Mouse (Mus musculus) lung, postnatal 0 days (tissue): ENCODE results near the gene Cflar. TPM values are rescaled to one million over a fixed set of nuclear protein-coding genes. Genes with fewer than 3 reads are reported as not detected.
"Not testable (repeated sequence)": the region's sequence is repeated elsewhere in the genome, so short reads cannot be mapped to it uniquely, and the experiment has no call there.

Experiments
- ATAC-seq: fragments of 200-750 bp; cut with Nextera tagmentation; 2 replicates; pipeline ENCODE4 v1.8.0; 2017; ENCODE audit warnings: moderate library complexity
- DNase-seq: peaks from one replicate; pipeline ENCODE4 v3.0.0-alpha.2; 2016; ENCODE audit warnings: low spot score
- H3K27ac ChIP-seq: fragments of 300-500 bp; sonication (generic); 2 replicates; pipeline ENCODE4 v1.5.1; 2014; ENCODE audit warnings: antibody characterized with exemption, mild to moderate bottlenecking, low read length, mixed read lengths
- H3K27me3 ChIP-seq: fragments of 300-500 bp; sonication (generic); replicated peaks from 2 replicates; pipeline ENCODE4 v1.6.1; 2014; ENCODE audit warnings: low read length, mixed read lengths; ENCODE audit not compliant: insufficient read depth
- H3K36me3 ChIP-seq: fragments of 300-500 bp; sonication (generic); 2 replicates; pipeline ENCODE4 v1.6.1; 2014; ENCODE audit warnings: low read length, mixed read lengths; ENCODE audit not compliant: insufficient read depth
- H3K4me1 ChIP-seq: fragments of 300-500 bp; sonication (generic); 2 replicates; pipeline ENCODE4 v1.6.1; 2014; ENCODE audit warnings: antibody characterized with exemption, low read depth, low read length, mixed read lengths; ENCODE audit not compliant: insufficient read depth
- H3K4me2 ChIP-seq: fragments of 300-500 bp; sonication (generic); replicated peaks from 2 replicates; pipeline ENCODE4 v1.6.1; 2014; ENCODE audit warnings: low read depth, mild to moderate bottlenecking, low read length, moderate library complexity, mixed read lengths
- H3K4me3 ChIP-seq: fragments of 300-500 bp; sonication (generic); 2 replicates; pipeline ENCODE4 v1.5.1; 2014; ENCODE audit warnings: low read depth, low read length
- H3K9ac ChIP-seq: fragments of 300-500 bp; sonication (generic); replicated peaks from 2 replicates; pipeline ENCODE4 v1.6.1; 2014; ENCODE audit warnings: low read depth, mild to moderate bottlenecking
- H3K9me3 ChIP-seq: fragments of 300-500 bp; sonication (generic); 2 replicates; pipeline ENCODE4 v1.6.1; 2016; ENCODE audit warnings: low read length, mixed read lengths
- CTCF ChIP-seq: IDR thresholded peaks from 2 replicates; pipeline ENCODE4 v1.5.1; 2016; ENCODE audit warnings: antibody characterized with exemption, mild to moderate bottlenecking
- EP300 ChIP-seq: IDR thresholded peaks from 2 replicates; pipeline ENCODE4 v1.6.1; 2016; ENCODE audit warnings: antibody characterized with exemption, mild to moderate bottlenecking, control low read depth
- WGBS: fragments of 180-500 bp; shearing (Covaris S2); extraction: QIAGEN DNeasy Blood & Tissue Kit; methylation state at CpG from one replicate; pipeline ENCODE4 v1.1.7; 2014; 5-methylcytosine and 5-hydroxymethylcytosine counted together
- polyA plus RNA-seq: library from polyadenylated mRNA; unstranded; fragments of >200 nt; fragmentation: Nextera tagmentation; extraction: Ambion mirVana; gene quantifications from 2 replicates; pipeline ENCODE4 v1.2.1, GENCODE M21; 2015

Gene Cflar
- polyA plus RNA-seq = 62.1 and 62.2 TPM in 2 replicates

DNA sequence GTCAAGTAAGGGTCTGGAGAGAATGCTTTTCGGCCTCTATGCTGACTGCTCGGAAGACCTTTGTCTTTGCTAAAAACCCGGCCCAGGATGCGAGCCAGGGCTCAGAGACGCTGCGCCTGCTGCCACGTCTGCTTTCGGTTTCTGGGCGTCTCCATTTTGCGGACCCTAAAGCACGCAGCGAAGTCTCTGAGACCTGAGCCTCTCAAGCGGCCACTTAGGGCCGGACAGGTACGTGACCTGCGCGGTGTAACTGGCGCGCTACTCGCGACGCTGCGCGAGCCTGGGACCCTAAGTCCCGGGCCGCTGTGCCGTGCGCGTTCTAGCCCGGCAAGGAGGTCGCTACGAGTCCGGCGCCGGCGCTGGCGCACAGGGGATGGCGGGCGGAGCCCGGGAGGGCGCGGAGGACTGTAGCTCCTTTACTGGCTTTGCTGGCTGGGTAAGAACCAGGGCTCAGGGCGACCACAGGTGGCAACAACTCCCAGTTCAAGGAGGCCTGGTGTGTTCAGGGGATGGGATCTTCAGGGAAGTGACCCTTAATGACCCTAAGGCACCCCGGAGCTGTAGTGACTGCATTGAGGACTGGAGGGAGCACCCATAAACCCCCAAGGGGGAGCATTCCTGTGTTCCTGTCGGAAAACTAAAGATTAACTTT, at the start of gene Cflar:
Gene Cflar (plus strand): TSS at position 144 of the 652 bp plus-strand sequence.
- H3K4me3 ChIP-seq = peak within 1 kb of the TSS; percentile 65
- 1% methylated on average over 45 of the region's 45 CpGs for WGBS
- TF ChIP-seq EP300 = no peak; the same call in 1 of the 2 replicates
- TF ChIP-seq CTCF = peak; percentile 2; the same call in 1 of the 2 replicates
- peak; percentile 58 for ATAC-seq
- no peaks in the 10 kb centered on the region; the same call in 1 of the 2 replicates for H3K36me3 ChIP-seq
- no peaks in the 10 kb centered on the region for H3K9me3 ChIP-seq
- peak within 1 kb of the TSS; percentile 98 for H3K9ac ChIP-seq
- no peaks in the 10 kb centered on the region for H3K27me3 ChIP-seq
- DNase-seq = peak; percentile 80
- peaks cover 9% of the 10 kb centered on the region for H3K4me1 ChIP-seq
- peak within 1 kb of the TSS; percentile 99 for H3K27ac ChIP-seq
- peak within 1 kb of the TSS; percentile 60 for H3K4me2 ChIP-seq

DNA sequence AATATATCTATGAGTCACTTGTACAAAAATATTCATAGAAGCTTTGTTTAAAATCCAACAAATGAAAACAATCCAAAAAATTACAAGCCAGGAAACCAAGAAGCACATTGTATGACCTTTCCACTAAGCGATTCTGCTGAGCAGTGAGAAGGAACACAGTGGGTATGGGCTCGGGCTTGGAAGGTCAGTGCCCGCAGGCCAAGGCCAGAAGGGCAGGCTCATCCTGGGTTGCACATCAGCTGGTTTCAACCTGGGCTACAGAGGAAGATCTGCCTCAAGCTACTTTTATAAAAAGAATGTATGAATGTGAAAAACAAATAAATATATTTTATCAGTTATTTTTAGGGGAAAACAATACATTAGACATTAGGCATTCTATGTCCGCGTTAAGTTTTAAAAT, 48.6 kb upstream of the Cflar start:
- not testable (repeated sequence) for H3K4me1 ChIP-seq, H3K27ac ChIP-seq, ATAC-seq, DNase-seq, H3K4me2 ChIP-seq, H3K27me3 ChIP-seq, H3K9me3 ChIP-seq, H3K9ac ChIP-seq, H3K4me3 ChIP-seq, H3K36me3 ChIP-seq
- 88% methylated on average over 5 of the region's 5 CpGs for WGBS

DNA sequence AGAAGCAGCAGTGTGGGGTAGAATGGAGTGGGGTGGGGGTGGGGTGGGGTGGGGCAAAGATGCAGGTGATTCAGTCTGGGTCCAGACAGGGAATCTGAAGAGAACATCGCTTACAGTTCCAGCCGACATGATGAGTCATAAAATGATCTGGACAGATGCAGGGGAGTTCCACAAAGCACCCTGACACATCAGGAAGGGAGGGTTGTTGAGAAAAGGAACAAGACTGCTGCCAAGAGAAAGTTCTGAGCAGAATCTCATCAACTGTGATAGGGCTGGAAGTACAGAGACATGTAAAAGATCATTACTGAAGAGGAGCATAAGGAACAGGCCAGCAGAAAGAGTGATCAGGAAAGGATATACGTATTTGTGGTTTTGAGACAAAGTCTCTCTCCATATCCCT, 47.9 kb upstream of the Cflar start:
- not testable (repeated sequence) for H3K4me1 ChIP-seq, H3K36me3 ChIP-seq, H3K27me3 ChIP-seq, H3K27ac ChIP-seq, DNase-seq, H3K9me3 ChIP-seq, H3K9ac ChIP-seq, H3K4me2 ChIP-seq, H3K4me3 ChIP-seq, ATAC-seq
- 80% methylated on average over 3 of the region's 3 CpGs for WGBS

DNA sequence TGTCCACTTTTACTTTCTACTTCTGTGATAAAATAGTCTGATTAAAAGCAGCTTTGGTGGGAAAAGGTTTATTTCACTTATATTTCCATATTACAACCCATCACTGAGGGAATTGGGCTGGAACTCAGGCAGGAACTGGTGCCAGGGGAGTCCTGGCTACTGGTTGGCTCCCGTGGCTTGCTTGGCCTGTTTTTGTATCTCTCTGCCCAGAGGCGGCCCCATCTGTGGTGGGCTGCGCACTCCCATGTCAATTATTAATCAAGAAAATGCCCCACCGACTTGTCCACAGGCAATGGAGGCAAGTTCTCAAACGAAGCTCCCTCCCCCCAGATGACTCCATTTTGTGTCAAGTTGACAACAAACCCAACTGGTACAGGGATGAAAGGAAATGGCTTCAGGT, 43.1 kb upstream of the Cflar start:
- no peaks in the 10 kb centered on the region for H3K36me3 ChIP-seq
- H3K4me1 ChIP-seq = no peaks in the 10 kb centered on the region
- ATAC-seq (no peak), DNase-seq (no peak)
- H3K27me3 ChIP-seq = no peaks in the 10 kb centered on the region
- WGBS = 79% methylated on average over 5 of the region's 5 CpGs
- no peak overlapping the region for H3K4me2 ChIP-seq
- H3K9me3 ChIP-seq = no peaks in the 10 kb centered on the region
- no peak for TF ChIP-seq CTCF
- H3K27ac ChIP-seq = no peak overlapping the region
- no peak overlapping the region for H3K9ac ChIP-seq
- H3K4me3 ChIP-seq = no peak overlapping the region

DNA sequence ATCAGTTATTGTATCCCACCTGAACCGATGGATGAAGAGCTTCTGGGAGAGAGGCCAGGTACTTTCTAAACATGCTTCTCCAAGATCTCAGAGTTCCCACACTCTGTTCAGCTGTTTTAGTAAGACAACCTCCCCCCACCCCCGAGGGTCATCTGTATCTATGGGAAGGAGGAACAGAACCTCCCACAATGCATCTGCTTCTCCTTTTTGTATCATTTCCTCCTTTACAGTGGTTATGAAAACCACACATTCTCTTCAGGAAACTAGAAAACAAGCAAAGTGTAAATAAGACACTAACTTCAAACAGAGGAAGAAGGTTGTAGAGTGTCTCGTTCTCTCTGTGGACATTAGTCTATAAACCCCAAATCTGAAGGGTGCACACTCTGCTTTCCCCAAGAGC, 41.7 kb upstream of the Cflar start:
- H3K4me1 ChIP-seq = not testable (repeated sequence)

DNA sequence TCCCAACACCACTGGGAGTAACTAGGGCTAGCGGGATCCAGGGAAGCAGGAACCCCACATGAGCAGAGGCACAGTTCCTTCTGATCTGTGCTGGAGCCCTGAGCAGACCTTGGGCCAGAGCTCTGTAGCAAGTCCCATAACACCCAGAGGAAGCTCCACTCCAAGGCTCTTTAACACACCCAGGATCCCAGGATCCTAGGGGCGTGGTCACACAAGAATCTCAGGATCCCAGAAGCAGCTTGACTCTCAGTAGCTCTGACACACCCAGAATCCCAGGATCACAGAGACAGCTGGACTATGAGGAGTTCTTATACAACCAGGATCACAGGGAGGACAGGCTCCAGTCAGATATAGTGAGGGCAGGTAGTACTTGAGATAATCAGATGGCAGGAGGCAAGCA, 39.2 kb upstream of the Cflar start:
- no peak for ATAC-seq

More for the DNA sequence above, 41.7 kb upstream of the Cflar start:
- ATAC-seq, DNase-seq, H3K27me3 ChIP-seq, H3K4me3 ChIP-seq, H3K4me2 ChIP-seq, H3K36me3 ChIP-seq, H3K9ac ChIP-seq, H3K9me3 ChIP-seq, H3K27ac ChIP-seq: not testable (repeated sequence)
- 45% methylated on average over 3 of the region's 3 CpGs for WGBS

DNA sequence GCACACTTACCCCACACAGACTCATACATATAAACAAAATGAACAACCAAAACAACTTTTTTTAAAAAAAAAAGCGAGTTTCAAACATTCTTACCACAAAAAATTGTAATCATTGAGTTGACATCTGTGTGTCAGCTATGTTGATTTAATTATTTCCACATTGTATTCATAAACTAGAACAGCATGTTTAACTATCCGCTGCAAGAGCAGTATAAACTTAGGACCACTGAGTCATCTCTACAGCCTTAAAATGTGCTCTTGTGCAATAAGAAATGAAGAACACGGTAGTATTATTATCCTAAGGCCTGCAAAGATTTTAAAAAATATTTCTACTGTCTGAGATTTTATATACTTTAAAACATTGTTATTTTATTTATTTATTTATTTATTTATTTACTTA, 36.3 kb upstream of the Cflar start:
- no peaks in the 10 kb centered on the region for H3K36me3 ChIP-seq
- no peaks in the 10 kb centered on the region for H3K9me3 ChIP-seq
- H3K9ac ChIP-seq = no peak overlapping the region
- H3K27me3 ChIP-seq = no peaks in the 10 kb centered on the region
- no peak overlapping the region for H3K4me3 ChIP-seq
- H3K27ac ChIP-seq = no peak overlapping the region
- ATAC-seq (no peak), DNase-seq (no peak)
- H3K4me2 ChIP-seq = no peak overlapping the region
- WGBS = 76% methylated on average over 3 of the region's 3 CpGs
- TF ChIP-seq EP300 (no peak), CTCF (no peak)
- no peaks in the 10 kb centered on the region for H3K4me1 ChIP-seq

More for the DNA sequence above, 39.2 kb upstream of the Cflar start:
- H3K36me3 ChIP-seq = no peaks in the 10 kb centered on the region
- no peak overlapping the region for H3K9ac ChIP-seq
- DNase-seq = no peak
- H3K4me3 ChIP-seq = no peak overlapping the region
- 82% methylated on average over 2 of the region's 2 CpGs for WGBS
- H3K4me2 ChIP-seq = no peak overlapping the region
- no peaks in the 10 kb centered on the region for H3K9me3 ChIP-seq
- H3K27ac ChIP-seq = no peak overlapping the region
- H3K4me1 ChIP-seq = no peaks in the 10 kb centered on the region
- H3K27me3 ChIP-seq = no peaks in the 10 kb centered on the region
- TF ChIP-seq EP300 (no peak), CTCF (no peak)
